Mouse (Mus musculus): ENCODE results near the gene Nol6.
A peak's percentile ranks its signal among the peaks of the same experiment; 100 is the strongest.

DNA sequence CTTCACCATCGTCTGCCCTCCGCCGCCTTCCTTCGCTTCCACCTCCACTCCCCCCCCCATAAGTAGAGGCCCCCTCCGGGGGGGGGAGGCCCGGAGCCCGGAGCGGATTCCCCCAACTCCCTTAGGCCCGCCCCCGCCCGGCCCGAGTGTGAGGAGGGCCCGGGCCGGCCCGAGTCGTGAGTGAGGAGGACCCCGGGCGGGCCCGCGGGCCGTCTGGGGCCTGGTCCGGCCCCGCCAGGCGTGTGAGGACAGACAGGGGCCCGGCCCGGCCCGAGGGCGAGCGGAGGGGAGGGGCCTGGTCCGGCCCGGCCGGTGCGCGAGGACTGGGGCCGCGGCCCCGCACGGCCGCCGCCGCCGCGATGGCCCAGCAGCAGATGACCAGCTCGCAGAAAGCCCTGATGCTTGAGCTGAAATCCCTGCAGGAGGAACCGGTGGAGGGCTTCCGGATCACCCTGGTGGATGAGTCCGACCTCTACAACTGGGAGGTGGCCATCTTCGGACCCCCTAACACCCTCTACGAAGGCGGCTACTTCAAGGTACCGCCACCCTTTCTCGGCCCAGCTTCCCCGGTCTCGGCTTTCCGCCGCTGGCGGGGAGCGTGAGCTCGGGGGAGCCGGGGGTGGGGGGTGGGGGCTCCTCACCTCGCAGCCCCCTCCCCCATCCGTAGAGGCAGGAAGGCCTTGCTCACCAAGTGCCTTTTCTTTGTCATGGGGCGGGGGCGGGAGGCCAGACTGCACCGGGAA is 11.6 kb upstream of the Nol6 start, which contains the start of gene Ube2r2:
- TF ChIP-seq POLR2A (IDR thresholded peaks at IDR 0.05; ENCODE audit: insufficient read length, low read depth) (peak; percentile 58), TCF3 (IDR thresholded peaks at IDR 0.05; ENCODE audit: insufficient read length, low read depth) (no peak), TCF12 (IDR thresholded peaks at IDR 0.05; ENCODE audit: insufficient read depth, poor library complexity, severe bottlenecking) (no peak), POLR2AphosphoS2 (IDR thresholded peaks at IDR 0.05; ENCODE audit: insufficient read length, low read depth) (no peak)
